Mouse (Mus musculus) lung, embryonic 14.5 days (tissue): ENCODE results near the gene Gpx4. TPM values are rescaled to one million over a fixed set of nuclear protein-coding genes. Genes with fewer than 3 reads are reported as not detected.
A peak's percentile ranks its signal among the peaks of the same experiment; 100 is the strongest.

Experiments
- ATAC-seq: fragments of 200-750 bp; cut with Nextera tagmentation; 2 replicates; pipeline ENCODE4 v1.8.0; 2017; ENCODE audit warnings: mild to moderate bottlenecking, moderate TSS enrichment, moderate library complexity; ENCODE audit not compliant: insufficient read depth
- DNase-seq: peaks from one replicate; pipeline ENCODE4 v3.0.0-alpha.2; 2015
- H3K27ac ChIP-seq: fragments of 300-500 bp; sonication (generic); 2 replicates; pipeline ENCODE4 v1.5.1; 2014; ENCODE audit warnings: low read depth, mild to moderate bottlenecking, moderate library complexity
- H3K27me3 ChIP-seq: fragments of 300-500 bp; sonication (generic); 2 replicates; pipeline ENCODE4 v1.6.1; 2014; ENCODE audit warnings: low read length, control low read depth; ENCODE audit not compliant: insufficient read depth
- H3K36me3 ChIP-seq: fragments of 300-500 bp; sonication (generic); 2 replicates; pipeline ENCODE4 v1.6.1; 2014; ENCODE audit warnings: control low read depth; ENCODE audit not compliant: insufficient read depth
- H3K4me1 ChIP-seq: fragments of 300-500 bp; sonication (generic); 2 replicates; pipeline ENCODE4 v1.6.1; 2014; ENCODE audit warnings: antibody characterized with exemption, control low read depth; ENCODE audit not compliant: insufficient read depth
- H3K4me2 ChIP-seq: fragments of 300-500 bp; sonication (generic); 2 replicates; pipeline ENCODE4 v1.6.1; 2014; ENCODE audit warnings: mild to moderate bottlenecking
- H3K4me3 ChIP-seq: fragments of 300-500 bp; sonication (generic); 2 replicates; pipeline ENCODE4 v1.5.1; 2014; ENCODE audit warnings: low read depth, low read length
- H3K9ac ChIP-seq: fragments of 300-500 bp; sonication (generic); 2 replicates; pipeline ENCODE4 v1.6.1; 2014
- H3K9me3 ChIP-seq: fragments of 300-500 bp; sonication (generic); 2 replicates; pipeline ENCODE4 v1.6.1; 2016; ENCODE audit warnings: low read depth, low read length, control low read depth
- CTCF ChIP-seq: IDR thresholded peaks from 2 replicates; pipeline ENCODE4 v1.5.1; 2016; ENCODE audit warnings: antibody characterized with exemption, low read depth
- WGBS: fragments of 180-500 bp; shearing (Covaris S2); extraction: QIAGEN DNeasy Blood & Tissue Kit; methylation state at CpG from one replicate; pipeline ENCODE4 v1.1.7; 2014; 5-methylcytosine and 5-hydroxymethylcytosine counted together
- polyA plus RNA-seq: library from polyadenylated mRNA; unstranded; fragments of >200 nt; fragmentation: Nextera tagmentation; extraction: Ambion mirVana; gene quantifications from 2 replicates; pipeline ENCODE4 v1.2.1, GENCODE M21; 2014

The Gpx4 gene
- polyA plus RNA-seq, 1 experiment from 2014 or later = 471 TPM

- peak overlapping the region; percentile 86 for H3K4me2 ChIP-seq
- H3K9ac ChIP-seq = peak overlapping the region; percentile 85; the same call in 1 of the 2 replicates
- ATAC-seq = no peak
- peaks cover 49% of the 10 kb centered on the region for H3K36me3 ChIP-seq
- no peak overlapping the region for H3K27ac ChIP-seq
- H3K4me1 ChIP-seq = peaks cover 13% of the 10 kb centered on the region
- no peaks in the 10 kb centered on the region for H3K27me3 ChIP-seq
- H3K9me3 ChIP-seq = no peaks in the 10 kb centered on the region
- no peak for DNase-seq
- TF ChIP-seq CTCF = no peak
- 62% methylated on average over 5 of the region's 5 CpGs for WGBS
- peak overlapping the region; percentile 87; the same call in 1 of the 2 replicates for H3K4me3 ChIP-seq
These were observed 8.4 kb downstream of the Gpx4 start for GRCm38 (mm10) chr10:80055364-80055763.

GRCm38 (mm10) chr10:80055891-80056290 lies 8.9 kb downstream of the Gpx4 start:
- no peak for TF ChIP-seq CTCF
- Histone ChIP-seq H3K9me3 (no peaks in the 10 kb centered on the region), H3K27ac (no peak overlapping the region), H3K4me1 (peaks cover 13% of the 10 kb centered on the region), H3K4me2 (peak overlapping the region; percentile 86; the same call in 1 of the 2 replicates), H3K27me3 (no peaks in the 10 kb centered on the region), H3K36me3 (peaks cover 55% of the 10 kb centered on the region), H3K9ac (no peak overlapping the region), H3K4me3 (no peak overlapping the region)
- ATAC-seq (no peak), DNase-seq (no peak)
- WGBS = 64% methylated on average over 9 of the region's 10 CpGs

- H3K4me2 ChIP-seq = no peak overlapping the region
- H3K4me1 ChIP-seq = peaks cover 9% of the 10 kb centered on the region
- WGBS = 81% methylated on average over 4 of the region's 4 CpGs
- DNase-seq = no peak
- H3K9ac ChIP-seq = no peak overlapping the region
- H3K36me3 ChIP-seq = peaks cover 60% of the 10 kb centered on the region
- no peak overlapping the region for H3K27ac ChIP-seq
- H3K27me3 ChIP-seq = no peaks in the 10 kb centered on the region
- TF ChIP-seq CTCF = no peak
- no peak for ATAC-seq
- no peak overlapping the region for H3K4me3 ChIP-seq
- no peaks in the 10 kb centered on the region for H3K9me3 ChIP-seq
These were observed 9.5 kb downstream of the Gpx4 start for GRCm38 (mm10) chr10:80056506-80056905.

- DNase-seq = no peak
- H3K4me1 ChIP-seq = peaks cover 6% of the 10 kb centered on the region
- no peak overlapping the region for H3K4me2 ChIP-seq
- no peak overlapping the region for H3K9ac ChIP-seq
- ATAC-seq = no peak
- no peak overlapping the region for H3K27ac ChIP-seq
- WGBS = 87% methylated on average over 27 of the region's 27 CpGs
- peaks cover 65% of the 10 kb centered on the region for H3K36me3 ChIP-seq
- no peak for TF ChIP-seq CTCF
- no peak overlapping the region for H3K4me3 ChIP-seq
- no peaks in the 10 kb centered on the region for H3K27me3 ChIP-seq
- no peaks in the 10 kb centered on the region for H3K9me3 ChIP-seq
These were observed 10.2 kb downstream of the Gpx4 start for GRCm38 (mm10) chr10:80056976-80057682.

- H3K4me3 ChIP-seq = no peak overlapping the region
- H3K27me3 ChIP-seq = no peaks in the 10 kb centered on the region
- no peak overlapping the region for H3K9ac ChIP-seq
- no peak for ATAC-seq
- no peak for DNase-seq
- peaks cover 6% of the 10 kb centered on the region for H3K4me1 ChIP-seq
- no peak for TF ChIP-seq CTCF
- WGBS = 72% methylated on average over 28 of the region's 30 CpGs
- no peak overlapping the region for H3K27ac ChIP-seq
- H3K4me2 ChIP-seq = no peak overlapping the region
- no peaks in the 10 kb centered on the region for H3K9me3 ChIP-seq
- H3K36me3 ChIP-seq = peaks cover 72% of the 10 kb centered on the region
These were observed 10.8 kb downstream of the Gpx4 start for GRCm38 (mm10) chr10:80057683-80058326.

GRCm38 (mm10) chr10:80063104-80063503 lies 16.1 kb downstream of the Gpx4 start:
- Histone ChIP-seq H3K9ac (no peak overlapping the region), H3K27me3 (no peaks in the 10 kb centered on the region), H3K4me3 (no peak overlapping the region), H3K9me3 (no peaks in the 10 kb centered on the region), H3K27ac (no peak overlapping the region), H3K4me1 (no peaks in the 10 kb centered on the region), H3K36me3 (peaks cover 75% of the 10 kb centered on the region), H3K4me2 (no peak overlapping the region)
- no peak for ATAC-seq
- 87% methylated on average over 5 of the region's 5 CpGs for WGBS
- no peak for TF ChIP-seq CTCF
- no peak for DNase-seq

GRCm38 (mm10) chr10:80063877-80064650 lies 17.1 kb downstream of the Gpx4 start:
- no peak overlapping the region for H3K9ac ChIP-seq
- no peaks in the 10 kb centered on the region for H3K4me1 ChIP-seq
- no peaks in the 10 kb centered on the region for H3K27me3 ChIP-seq
- H3K4me3 ChIP-seq = no peak overlapping the region
- H3K27ac ChIP-seq = no peak overlapping the region
- no peak overlapping the region for H3K4me2 ChIP-seq
- TF ChIP-seq CTCF = peak; percentile 27
- peaks cover 69% of the 10 kb centered on the region for H3K36me3 ChIP-seq
- ATAC-seq (no peak), DNase-seq (no peak)
- H3K9me3 ChIP-seq = no peaks in the 10 kb centered on the region
- WGBS = 71% methylated on average over 23 of the region's 23 CpGs
